Mouse (Mus musculus): ENCODE results near the gene Sema3f.

DNA sequence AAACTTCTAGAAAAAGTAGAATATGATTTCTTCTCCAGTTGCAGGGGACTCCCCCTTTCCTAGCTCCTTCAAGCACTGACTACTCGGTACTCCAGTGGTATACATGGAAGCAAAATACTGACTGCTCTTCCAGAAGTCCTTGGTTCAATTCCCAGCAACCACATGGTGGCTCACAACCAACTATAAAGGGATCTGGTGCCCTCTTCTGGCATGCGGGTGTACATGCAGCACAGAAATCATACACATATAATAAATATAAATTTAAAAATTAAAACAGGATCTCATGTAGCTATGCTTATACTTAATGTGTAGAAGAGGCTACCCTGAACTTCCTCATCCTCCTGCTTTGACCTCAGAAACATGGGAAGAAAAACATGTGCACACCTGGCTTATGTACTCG lies 36.4 kb upstream of the Sema3f start:
- TF ChIP-seq CTCF (IDR thresholded peaks at IDR 0.05; ENCODE audit: borderline replicate concordance, extremely low read depth, insufficient read depth, insufficient read length) = peak; percentile 23; the same call in 1 of the 2 replicates
- no peak for TF ChIP-seq POLR2A (IDR thresholded peaks at IDR 0.05; ENCODE audit: borderline replicate concordance, extremely low read depth, insufficient read depth, insufficient read length, poor library complexity, severe bottlenecking)

Data from brain, embryonic 14.5 days (tissue).